Mouse (Mus musculus): ENCODE measurements around the gene Elf3.
"Not testable (repeated sequence)": the region's sequence is repeated elsewhere in the genome, so short reads cannot be mapped to it uniquely, and the experiment has no call there.

The Elf3 gene

GRCm38 (mm10) chr1:135237131-135237851 is 21.1 kb downstream of the Elf3 start:
- DNase-seq, result no peak

GRCm38 (mm10) chr1:135234771-135235170 is 23.6 kb downstream of the Elf3 start:
- DNase-seq, result no peak

GRCm38 (mm10) chr1:135233961-135234360 is 24.4 kb downstream of the Elf3 start:
- DNase-seq, result no peak

GRCm38 (mm10) chr1:135231878-135232277 is 26.5 kb downstream of the Elf3 start:
- DNase-seq, result not testable (repeated sequence)

GRCm38 (mm10) chr1:135227339-135227950 is 30.9 kb downstream of the Elf3 start:
- peak; percentile 49 for DNase-seq

- DNase-seq, result no peak
Measured at GRCm38 (mm10) chr1:135224981-135225604, 33.3 kb downstream of the Elf3 start.

- peak; percentile 31 for DNase-seq
Measured at GRCm38 (mm10) chr1:135224147-135224546, 34.2 kb downstream of the Elf3 start.

- no peak for DNase-seq
Measured at GRCm38 (mm10) chr1:135217607-135218233, 40.6 kb downstream of the Elf3 start.

GRCm38 (mm10) chr1:135213772-135214640 is 44.4 kb downstream of the Elf3 start:
- DNase-seq, result no peak

GRCm38 (mm10) chr1:135210421-135210820 is 47.9 kb downstream of the Elf3 start:
- no peak for DNase-seq

GRCm38 (mm10) chr1:135208716-135209115 is 49.7 kb downstream of the Elf3 start:
- DNase-seq, result no peak

GRCm38 (mm10) chr1:135206586-135207339 is 51.6 kb downstream of the Elf3 start:
- no peak for DNase-seq

GRCm38 (mm10) chr1:135205257-135205656 is 53.1 kb downstream of the Elf3 start:
- DNase-seq, result no peak

- DNase-seq, result no peak
Measured at GRCm38 (mm10) chr1:135204196-135205126, 53.9 kb downstream of the Elf3 start.
